Mouse (Mus musculus): Measurements from ENCODE around the gene Snai1. TPM values are rescaled to one million over a fixed set of nuclear protein-coding genes. Genes with fewer than 3 reads are reported as not detected.

Snai1 gene
- polyA plus RNA-seq, 1 experiment from 2014 or later: 17.4 TPM

DNA sequence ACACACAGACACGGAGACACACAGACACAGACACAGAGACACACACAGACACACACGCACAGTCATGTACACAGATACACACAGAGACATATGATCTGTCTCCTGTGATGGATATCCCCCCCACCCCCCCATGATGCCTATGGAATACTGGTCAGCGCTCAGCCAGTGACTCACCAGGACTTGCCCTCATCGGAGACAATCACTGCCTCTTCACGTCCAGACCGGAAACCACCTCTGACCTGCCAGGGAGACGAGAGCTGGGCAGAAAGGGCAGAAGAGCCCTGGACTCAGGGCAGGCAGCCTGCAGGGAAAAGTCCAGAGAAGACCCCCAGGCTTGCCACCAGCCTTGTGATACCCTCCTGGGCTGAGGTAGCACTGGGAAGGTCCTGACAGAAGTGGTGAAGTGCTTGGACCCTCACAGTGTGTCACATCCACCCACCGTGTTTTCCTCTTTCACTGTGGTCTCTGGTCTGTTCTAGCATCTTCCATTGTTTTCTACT lies 38.2 kb downstream of the Snai1 start:
- Histone ChIP-seq H3K27ac (ENCODE audit: low read depth) (no peak overlapping the region), H3K4me1 (replicated peaks; ENCODE audit: control insufficient read depth, insufficient read depth, low read length) (no peaks in the 10 kb centered on the region), H3K9me3 (ENCODE audit: control insufficient read depth, low read length) (no peaks in the 10 kb centered on the region), H3K27me3 (replicated peaks; ENCODE audit: control insufficient read depth, insufficient read depth, low read length) (no peaks in the 10 kb centered on the region), H3K9ac (ENCODE audit: low read length) (no peak overlapping the region), H3K4me3 (ENCODE audit: low read depth, low read length) (no peak overlapping the region), H3K36me3 (ENCODE audit: control insufficient read depth, insufficient read depth, low read length) (no peaks in the 10 kb centered on the region), H3K4me2 (ENCODE audit: low read length) (no peak overlapping the region)
- DNase-seq (ENCODE audit: low spot score): no peak
- no peak; the same call in 1 of the 2 replicates for ATAC-seq (replicated peaks; ENCODE audit: low FRiP score, low TSS enrichment, low read depth)
- 72% methylated on average over 8 of the region's 8 CpGs for WGBS

DNA sequence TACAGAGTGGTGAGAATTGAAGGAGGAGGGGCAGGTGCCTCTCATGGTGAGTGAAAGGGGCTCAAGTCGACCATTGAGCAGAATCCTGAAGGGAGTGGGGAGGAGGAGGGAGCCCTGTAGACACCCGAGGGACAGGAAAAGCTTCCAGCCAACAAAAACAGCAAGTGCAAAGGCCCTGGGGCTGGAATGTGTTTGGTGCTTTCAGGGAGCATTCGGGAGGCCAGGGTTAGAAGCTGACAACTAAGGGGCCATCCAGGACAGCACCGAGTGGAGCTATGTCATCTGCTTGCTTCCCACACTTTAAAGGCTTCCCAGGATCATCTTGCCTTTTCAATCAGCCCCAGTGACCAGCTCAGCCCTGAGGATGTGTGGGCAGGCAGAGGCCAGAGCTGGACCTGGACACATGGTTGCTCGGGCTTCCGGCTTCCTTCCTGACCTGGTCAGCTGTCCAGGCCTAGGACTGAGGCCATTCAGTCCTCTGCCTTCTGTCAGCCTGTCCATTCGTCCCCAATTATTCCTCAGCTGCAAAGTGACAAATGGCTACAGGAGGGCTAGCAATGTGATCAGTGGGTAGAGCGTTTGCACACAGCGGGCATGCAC lies 39.3 kb downstream of the Snai1 start:
- Histone ChIP-seq H3K4me1 (replicated peaks; ENCODE audit: control insufficient read depth, insufficient read depth, low read length) (no peaks in the 10 kb centered on the region), H3K36me3 (ENCODE audit: control insufficient read depth, insufficient read depth, low read length) (no peaks in the 10 kb centered on the region), H3K4me3 (ENCODE audit: low read depth, low read length) (no peak overlapping the region), H3K27me3 (replicated peaks; ENCODE audit: control insufficient read depth, insufficient read depth, low read length) (no peaks in the 10 kb centered on the region), H3K9me3 (ENCODE audit: control insufficient read depth, low read length) (no peaks in the 10 kb centered on the region), H3K9ac (ENCODE audit: low read length) (no peak overlapping the region), H3K27ac (ENCODE audit: low read depth) (no peak overlapping the region), H3K4me2 (ENCODE audit: low read length) (no peak overlapping the region)
- no peak for DNase-seq (ENCODE audit: low spot score)
- WGBS: 62% methylated on average over 9 of the region's 9 CpGs
- no peak for ATAC-seq (replicated peaks; ENCODE audit: low FRiP score, low TSS enrichment, low read depth)

GRCm38 (mm10) chr2:167578521-167578920 lies 40.5 kb downstream of the Snai1 start:
- peak; percentile 33; the same call in 1 of the 2 replicates for ATAC-seq (replicated peaks; ENCODE audit: low FRiP score, low TSS enrichment, low read depth)
- Histone ChIP-seq H3K9ac (ENCODE audit: low read length) (no peak overlapping the region), H3K4me3 (ENCODE audit: low read depth, low read length) (no peak overlapping the region), H3K4me1 (replicated peaks; ENCODE audit: control insufficient read depth, insufficient read depth, low read length) (peaks cover 10% of the 10 kb centered on the region), H3K36me3 (ENCODE audit: control insufficient read depth, insufficient read depth, low read length) (no peaks in the 10 kb centered on the region), H3K27me3 (replicated peaks; ENCODE audit: control insufficient read depth, insufficient read depth, low read length) (no peaks in the 10 kb centered on the region), H3K4me2 (ENCODE audit: low read length) (no peak overlapping the region), H3K9me3 (ENCODE audit: control insufficient read depth, low read length) (no peaks in the 10 kb centered on the region), H3K27ac (ENCODE audit: low read depth) (no peak overlapping the region)
- WGBS: 43% methylated on average over 5 of the region's 5 CpGs
- no peak for DNase-seq (ENCODE audit: low spot score)

DNA sequence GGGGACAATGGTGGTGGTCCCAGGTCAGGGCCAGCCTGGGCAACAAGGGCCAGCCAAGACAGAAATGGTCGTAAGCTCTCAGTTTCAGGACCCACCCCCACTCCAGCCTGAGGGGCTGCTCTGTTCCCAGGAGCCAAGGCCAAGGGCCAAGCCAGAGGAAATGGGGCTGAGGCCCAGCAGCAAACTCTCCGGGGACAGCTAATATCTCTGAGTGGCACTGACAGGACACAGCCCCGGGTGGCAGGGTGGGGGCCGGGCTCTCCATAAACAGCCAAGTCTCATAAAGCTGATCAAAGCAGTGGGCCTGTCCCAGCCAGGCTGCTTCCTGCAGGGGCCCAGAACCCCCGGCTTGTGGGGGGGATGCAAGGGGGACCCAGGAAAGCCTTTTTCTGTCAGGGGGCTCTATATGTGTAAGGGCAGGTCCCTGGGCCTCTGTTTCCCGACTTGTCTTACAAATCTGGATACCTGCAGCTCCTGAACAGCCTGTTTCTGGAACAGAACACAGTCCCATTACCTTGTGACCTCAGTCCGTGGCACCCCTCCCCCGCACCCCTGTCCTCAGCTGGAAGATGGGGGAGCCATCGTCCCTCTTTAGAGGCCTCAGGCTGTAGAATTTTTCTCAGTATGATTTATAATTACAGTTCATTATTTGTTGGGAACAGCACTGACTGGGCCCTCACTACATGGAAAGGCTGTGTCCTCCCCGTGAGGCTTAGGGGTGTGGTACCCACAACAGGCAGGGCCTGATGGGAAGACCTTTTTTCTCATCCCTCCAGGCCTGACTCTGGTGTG lies 45.4 kb downstream of the Snai1 start:
- Histone ChIP-seq H3K4me2 (ENCODE audit: low read length) (no peak overlapping the region), H3K27me3 (replicated peaks; ENCODE audit: control insufficient read depth, insufficient read depth, low read length) (no peaks in the 10 kb centered on the region), H3K9me3 (ENCODE audit: control insufficient read depth, low read length) (no peaks in the 10 kb centered on the region), H3K36me3 (ENCODE audit: control insufficient read depth, insufficient read depth, low read length) (no peaks in the 10 kb centered on the region), H3K4me3 (ENCODE audit: low read depth, low read length) (no peak overlapping the region), H3K27ac (ENCODE audit: low read depth) (peak overlapping the region; percentile 49), H3K4me1 (replicated peaks; ENCODE audit: control insufficient read depth, insufficient read depth, low read length) (peaks cover 25% of the 10 kb centered on the region), H3K9ac (ENCODE audit: low read length) (no peak overlapping the region)
- ATAC-seq (replicated peaks; ENCODE audit: low FRiP score, low TSS enrichment, low read depth) (no peak), DNase-seq (ENCODE audit: low spot score) (no peak)
- 19% methylated on average over 10 of the region's 10 CpGs for WGBS

DNA sequence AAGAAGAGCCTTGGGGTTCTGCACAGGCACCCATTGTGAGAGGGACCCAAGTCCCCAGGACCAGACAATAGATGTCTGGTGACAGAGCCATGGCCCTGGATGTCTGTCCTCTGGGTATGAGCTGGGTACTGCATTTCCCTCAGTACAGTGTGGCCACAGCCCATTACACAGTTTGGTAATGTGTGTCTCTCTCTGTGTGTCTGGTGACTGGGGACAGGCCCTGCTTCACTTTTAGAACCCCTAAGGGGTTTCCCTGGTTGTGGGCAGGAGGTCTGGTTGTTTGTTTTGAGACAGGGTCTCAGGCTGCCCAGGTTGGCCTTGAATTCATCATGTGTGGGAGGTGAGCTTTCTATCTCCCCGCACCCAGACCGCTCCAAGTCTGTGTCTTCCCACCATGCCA lies 47.3 kb downstream of the Snai1 start:
- no peaks in the 10 kb centered on the region for H3K36me3 ChIP-seq (ENCODE audit: control insufficient read depth, insufficient read depth, low read length)
- H3K4me3 ChIP-seq (ENCODE audit: low read depth, low read length): no peak overlapping the region
- H3K4me1 ChIP-seq (replicated peaks; ENCODE audit: control insufficient read depth, insufficient read depth, low read length): peaks cover 31% of the 10 kb centered on the region
- no peaks in the 10 kb centered on the region for H3K9me3 ChIP-seq (ENCODE audit: control insufficient read depth, low read length)
- 58% methylated on average over 2 of the region's 2 CpGs for WGBS
- ATAC-seq (replicated peaks; ENCODE audit: low FRiP score, low TSS enrichment, low read depth) (no peak), DNase-seq (ENCODE audit: low spot score) (no peak)
- no peaks in the 10 kb centered on the region for H3K27me3 ChIP-seq (replicated peaks; ENCODE audit: control insufficient read depth, insufficient read depth, low read length)
- no peak overlapping the region for H3K27ac ChIP-seq (ENCODE audit: low read depth)
- H3K9ac ChIP-seq (ENCODE audit: low read length): no peak overlapping the region
- no peak overlapping the region for H3K4me2 ChIP-seq (ENCODE audit: low read length)

- Histone ChIP-seq H3K4me1 (replicated peaks; ENCODE audit: control insufficient read depth, insufficient read depth, low read length) (peaks cover 31% of the 10 kb centered on the region), H3K9ac (ENCODE audit: low read length) (peak overlapping the region; percentile 20; the same call in 1 of the 2 replicates), H3K27me3 (replicated peaks; ENCODE audit: control insufficient read depth, insufficient read depth, low read length) (no peaks in the 10 kb centered on the region), H3K4me2 (ENCODE audit: low read length) (no peak overlapping the region), H3K36me3 (ENCODE audit: control insufficient read depth, insufficient read depth, low read length) (no peaks in the 10 kb centered on the region), H3K27ac (ENCODE audit: low read depth) (peak overlapping the region; percentile 74), H3K9me3 (ENCODE audit: control insufficient read depth, low read length) (no peaks in the 10 kb centered on the region), H3K4me3 (ENCODE audit: low read depth, low read length) (no peak overlapping the region)
- ATAC-seq (replicated peaks; ENCODE audit: low FRiP score, low TSS enrichment, low read depth): no peak
- DNase-seq (ENCODE audit: low spot score): no peak
- 25% methylated on average over 8 of the region's 8 CpGs for WGBS
Observed at GRCm38 (mm10) chr2:167586041-167586440, 48.0 kb downstream of the Snai1 start.

DNA sequence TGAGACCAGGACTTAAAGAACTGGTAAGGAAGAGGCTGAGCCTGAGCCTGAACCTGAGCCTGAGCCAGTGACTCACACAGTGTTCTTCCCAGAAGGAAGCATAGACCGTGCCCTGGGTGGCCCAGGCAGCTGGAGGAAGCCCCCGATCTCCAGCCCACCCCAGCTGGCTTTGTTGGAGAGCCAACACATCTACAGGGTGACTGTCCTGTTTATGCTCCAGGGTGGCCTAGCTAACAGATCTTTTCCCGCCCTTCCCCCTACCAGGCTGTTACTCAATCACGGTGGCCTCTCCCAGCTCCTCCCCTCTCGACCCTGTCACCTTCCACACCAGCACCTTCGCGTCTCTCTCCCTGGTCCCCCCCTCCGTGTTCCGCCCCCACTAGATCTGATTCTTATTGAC lies 49.0 kb downstream of the Snai1 start:
- 12% methylated on average over 9 of the region's 9 CpGs for WGBS
- ATAC-seq (replicated peaks; ENCODE audit: low FRiP score, low TSS enrichment, low read depth) (no peak; the same call in 1 of the 2 replicates), DNase-seq (ENCODE audit: low spot score) (no peak)
- Histone ChIP-seq H3K9ac (ENCODE audit: low read length) (no peak overlapping the region), H3K4me1 (replicated peaks; ENCODE audit: control insufficient read depth, insufficient read depth, low read length) (peaks cover 31% of the 10 kb centered on the region), H3K36me3 (ENCODE audit: control insufficient read depth, insufficient read depth, low read length) (no peaks in the 10 kb centered on the region), H3K9me3 (ENCODE audit: control insufficient read depth, low read length) (no peaks in the 10 kb centered on the region), H3K27me3 (replicated peaks; ENCODE audit: control insufficient read depth, insufficient read depth, low read length) (no peaks in the 10 kb centered on the region), H3K27ac (ENCODE audit: low read depth) (peak overlapping the region; percentile 74), H3K4me3 (ENCODE audit: low read depth, low read length) (no peak overlapping the region), H3K4me2 (ENCODE audit: low read length) (no peak overlapping the region)

DNA sequence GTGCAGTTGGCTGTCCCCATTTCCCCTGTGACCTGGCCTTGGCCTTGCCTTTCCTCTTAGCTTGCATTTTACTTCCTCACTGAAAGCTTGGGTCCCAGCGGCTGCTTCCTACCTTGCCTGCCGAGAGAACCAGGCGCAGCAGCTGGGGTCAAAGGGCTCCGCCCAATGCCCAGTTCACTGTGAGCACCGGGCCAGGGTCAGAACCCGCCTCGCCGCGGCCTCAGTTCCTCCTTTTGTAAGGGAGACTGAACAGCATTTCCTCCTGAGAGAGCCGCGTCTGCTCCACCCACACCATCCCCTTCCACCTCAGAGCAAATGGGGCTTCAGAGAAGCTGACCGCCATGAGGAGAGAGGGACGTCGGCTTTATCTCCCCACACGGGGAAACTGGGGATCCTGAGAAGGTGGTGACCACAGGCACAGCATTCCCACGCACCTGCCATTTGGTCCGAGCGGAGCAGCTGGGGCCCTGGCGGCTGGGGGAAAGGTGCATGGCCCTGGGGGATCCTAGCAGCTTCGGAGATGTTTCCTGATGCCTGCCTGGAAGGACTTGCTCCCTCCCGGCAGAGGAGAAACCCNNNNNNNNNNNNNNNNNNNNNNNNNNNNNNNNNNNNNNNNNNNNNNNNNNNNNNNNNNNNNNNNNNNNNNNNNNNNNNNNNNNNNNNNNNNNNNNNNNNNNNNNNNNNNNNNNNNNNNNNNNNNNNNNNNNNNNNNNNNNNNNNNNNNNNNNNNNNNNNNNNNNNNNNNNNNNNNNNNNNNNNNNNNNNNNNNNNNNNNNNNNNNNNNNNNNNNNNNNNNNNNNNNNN lies 51.0 kb downstream of the Snai1 start:
- ATAC-seq (replicated peaks; ENCODE audit: low FRiP score, low TSS enrichment, low read depth): no peak
- H3K9ac ChIP-seq (ENCODE audit: low read length): peak overlapping the region; percentile 5; the same call in 1 of the 2 replicates
- H3K9me3 ChIP-seq (ENCODE audit: control insufficient read depth, low read length): no peaks in the 10 kb centered on the region
- no peaks in the 10 kb centered on the region for H3K36me3 ChIP-seq (ENCODE audit: control insufficient read depth, insufficient read depth, low read length)
- peak overlapping the region; percentile 64 for H3K27ac ChIP-seq (ENCODE audit: low read depth)
- H3K4me3 ChIP-seq (ENCODE audit: low read depth, low read length): peak overlapping the region; percentile 16; the same call in 1 of the 2 replicates
- H3K4me1 ChIP-seq (replicated peaks; ENCODE audit: control insufficient read depth, insufficient read depth, low read length): peaks cover 28% of the 10 kb centered on the region
- H3K27me3 ChIP-seq (replicated peaks; ENCODE audit: control insufficient read depth, insufficient read depth, low read length): no peaks in the 10 kb centered on the region
- no peak for DNase-seq (ENCODE audit: low spot score)
- WGBS: 25% methylated on average over 21 of the region's 21 CpGs
- H3K4me2 ChIP-seq (ENCODE audit: low read length): peak overlapping the region; percentile 30
